Mouse (Mus musculus) pancreas, adult 10 weeks (tissue): ENCODE measurements around the gene Tmem259. TPM values are rescaled to one million over a fixed set of nuclear protein-coding genes. Genes with fewer than 3 reads are reported as not detected.

ENCODE experiments used
- polyA plus RNA-seq: library from polyadenylated mRNA; stranded (reverse); fragments of 350-450 nt; fragmentation: Illumina TruSeq; extraction: RNeasy Lipid Tissue Mini Kit (QIAGEN cat#74804); gene quantifications from one replicate; pipeline ENCODE4 v1.2.3, GENCODE M21; 2015; ENCODE audit warnings: low read depth, low replicate concordance; ENCODE audit not compliant: insufficient read depth

Tmem259 gene
- polyA plus RNA-seq, result 36.8 TPM

DNA sequence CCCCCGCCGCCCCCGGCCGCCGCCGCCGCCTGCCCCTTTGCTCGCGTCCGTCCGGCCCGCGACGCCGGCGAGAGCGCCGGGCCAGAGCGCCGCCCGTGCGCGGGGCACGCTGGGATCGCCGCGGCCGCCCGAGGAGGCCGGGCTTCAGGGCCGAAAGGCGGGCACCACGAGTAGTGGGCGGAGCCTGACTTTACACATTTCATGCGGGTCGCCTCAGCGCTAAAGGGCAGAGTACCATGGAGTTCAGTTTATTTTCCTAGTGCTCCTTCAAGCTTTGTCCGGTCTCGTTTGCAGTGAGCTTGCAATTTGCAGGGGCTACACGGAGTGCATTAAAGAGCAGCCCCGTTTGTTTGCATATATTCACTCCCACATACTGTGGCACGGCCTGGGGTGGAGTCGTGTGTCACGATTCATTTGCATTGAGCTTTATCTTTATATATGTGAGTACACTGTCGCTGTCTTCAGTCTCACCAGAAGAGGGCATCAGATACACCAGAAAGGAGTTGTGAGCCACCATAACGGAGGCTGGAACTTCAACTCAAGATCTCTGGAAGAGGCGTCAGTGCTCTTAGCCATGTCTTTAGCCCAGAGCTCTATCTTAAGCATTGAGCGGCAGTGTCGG lies at the start of gene Tmem259:
Tmem259 (minus strand) TSS at position 136 of the 622 bp plus-strand sequence.

GRCm38 (mm10) chr10:80016511-80016910 lies 32.4 kb upstream of the Tmem259 start, which contains the start of gene Arhgap45:
Arhgap45 (plus strand) TSS chr10:80016653.

GRCm38 (mm10) chr10:79996272-79997033 lies 12.3 kb upstream of the Tmem259 start, which contains the start of gene Abca7:
Abca7 (plus strand) TSS chr10:79996494.

DNA sequence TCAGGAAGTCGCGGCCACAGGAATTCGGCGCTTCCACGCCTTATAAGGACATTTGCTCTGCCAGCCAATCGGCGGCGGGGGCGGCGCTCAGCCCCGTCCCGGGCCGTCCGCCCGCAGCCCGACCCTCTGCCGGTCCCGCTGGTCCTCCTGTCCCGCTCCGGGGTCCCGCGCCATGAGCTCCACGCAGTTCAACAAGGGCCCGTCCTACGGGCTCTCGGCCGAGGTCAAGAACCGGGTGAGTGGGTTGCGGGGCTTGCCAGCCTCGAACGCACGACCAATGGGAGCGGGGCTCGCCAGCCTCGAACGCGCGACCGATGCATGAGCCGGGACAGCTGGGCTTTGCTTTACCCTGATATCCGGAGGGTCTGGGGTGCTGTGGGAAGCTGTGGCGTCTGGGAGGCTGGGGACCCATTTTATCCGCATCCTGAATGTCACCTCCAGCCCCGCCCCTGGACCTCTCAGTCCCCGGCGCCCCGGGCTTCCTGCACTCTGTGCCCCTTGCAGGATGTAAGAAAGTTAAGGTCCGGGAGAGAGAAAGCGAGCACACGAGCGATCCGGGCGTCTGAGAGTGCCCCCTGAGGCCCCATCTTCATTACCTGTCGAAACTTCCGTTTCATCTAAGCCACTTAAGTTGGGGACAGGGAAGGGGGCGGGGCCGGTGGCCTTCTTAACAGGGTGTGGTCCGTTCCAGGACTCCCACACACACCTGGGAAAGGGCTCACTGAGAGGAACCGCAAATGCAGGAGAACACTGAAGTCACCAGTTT lies 4.6 kb upstream of the Tmem259 start, which contains the start of gene Cnn2:
Cnn2 (plus strand) TSS at position 79 of the 766 bp plus-strand sequence.

GRCm38 (mm10) chr10:79970415-79971182 lies 13.5 kb downstream of the Tmem259 start, which contains the start of gene Grin3b:
Grin3b (plus strand) TSS chr10:79970715.

DNA sequence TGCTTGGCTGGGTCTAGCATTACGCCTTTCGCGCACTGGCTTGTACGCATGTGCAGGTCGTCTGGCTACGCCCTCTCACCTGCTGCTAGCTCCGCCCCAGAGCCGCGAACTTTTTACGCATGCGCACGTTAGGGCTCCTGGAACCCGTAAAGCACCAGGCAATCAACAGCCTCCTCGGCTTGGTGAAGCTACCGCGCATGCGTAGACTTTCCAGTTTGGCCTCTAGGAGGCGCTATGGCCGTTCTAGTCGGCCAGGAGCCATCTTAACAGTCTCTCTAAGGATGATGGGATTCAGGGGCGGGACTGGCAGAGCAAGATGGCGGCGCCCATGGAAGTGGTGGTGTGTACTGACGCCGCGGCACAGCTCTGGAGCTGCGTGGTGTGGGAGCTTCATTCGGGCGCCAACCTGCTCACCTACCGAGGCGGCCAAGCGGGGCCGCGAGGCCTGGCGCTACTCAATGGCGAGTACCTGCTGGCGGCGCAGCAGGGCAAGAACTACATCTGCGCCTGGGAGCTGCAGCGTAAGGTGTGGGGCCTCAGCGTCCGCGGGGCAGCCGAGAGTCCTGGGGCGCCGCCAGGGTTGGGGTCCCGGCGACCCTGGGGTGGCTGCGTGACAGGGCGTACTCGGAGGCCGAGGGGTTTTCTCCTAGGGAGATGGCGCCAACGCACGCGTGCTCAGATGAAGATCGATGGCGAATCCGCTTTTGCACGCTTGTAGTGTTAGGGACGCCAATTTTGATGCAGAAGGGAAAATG lies 24.1 kb downstream of the Tmem259 start, which contains the start of gene Wdr18:
Wdr18 (plus strand) TSS at position 306 of the 755 bp plus-strand sequence.

DNA sequence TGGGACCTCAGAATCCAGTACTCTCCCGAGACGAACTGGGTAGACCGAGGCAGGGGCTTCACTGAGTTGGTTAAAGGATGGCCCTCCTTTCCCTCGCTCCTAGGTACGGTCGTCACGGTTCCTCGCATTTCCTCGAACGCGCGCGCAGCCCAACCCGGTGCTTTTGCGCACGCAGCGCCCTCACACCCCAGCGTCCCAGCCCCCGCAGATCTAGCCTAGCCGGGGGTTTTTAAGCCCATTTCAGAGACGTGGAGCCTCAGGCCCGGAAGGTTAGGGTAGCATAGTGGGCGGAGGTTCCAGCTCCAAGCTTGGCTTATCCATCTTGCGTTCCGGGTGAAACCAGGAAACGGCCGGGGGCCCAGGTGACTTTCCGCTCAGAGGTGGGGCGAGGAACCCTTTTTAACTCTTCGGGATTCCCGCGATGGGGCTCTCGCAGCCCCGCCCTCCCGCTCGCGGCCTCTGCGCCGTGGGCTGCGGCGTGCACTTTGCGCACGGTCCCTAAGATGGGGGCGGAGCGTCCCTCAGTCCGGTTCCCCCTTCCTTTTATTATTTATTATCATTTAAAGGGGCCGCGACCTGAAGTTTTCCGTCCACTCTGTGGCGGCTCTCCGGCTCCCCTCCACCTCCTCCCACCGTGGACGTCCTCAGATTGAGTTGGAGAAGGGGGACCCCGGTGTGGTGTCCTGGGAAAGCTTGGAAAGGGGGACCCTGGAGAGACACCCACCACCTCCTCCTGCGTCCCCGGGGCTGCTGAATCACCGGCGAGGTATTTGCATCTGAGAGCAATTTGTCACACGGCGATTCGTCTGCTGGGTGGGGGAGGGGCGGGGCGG lies 57.4 kb downstream of the Tmem259 start, which contains the start of gene Arid3a:
Arid3a (plus strand) TSS at position 553 of the 833 bp plus-strand sequence.

Other genes with a start within 250 kb of the Tmem259 start
- 29.7 TPM for gene Polrmt, start 237.7 kb downstream of the Tmem259 start, polyA plus RNA-seq
- not detected for gene Fgf22, start 229.3 kb downstream of the Tmem259 start, polyA plus RNA-seq
- gene Rnf126, start 217.4 kb downstream of the Tmem259 start, polyA plus RNA-seq, result 22.3 TPM
- gene Fstl3, start 207.1 kb downstream of the Tmem259 start, polyA plus RNA-seq, result 7.2 TPM
- gene Prss57, start 193.4 kb downstream of the Tmem259 start, polyA plus RNA-seq, result not detected
- gene Palm, start 190.8 kb downstream of the Tmem259 start, polyA plus RNA-seq, result 13.2 TPM
- 1.3 TPM for gene Misp, start 163.3 kb downstream of the Tmem259 start, polyA plus RNA-seq
- gene Ptbp1, start 129.9 kb downstream of the Tmem259 start, polyA plus RNA-seq, result 39.5 TPM
- 1.1 TPM for gene Prtn3, start 109.9 kb downstream of the Tmem259 start, polyA plus RNA-seq
- gene Plppr3, start 109.7 kb downstream of the Tmem259 start, polyA plus RNA-seq, result 2.6 TPM
- gene Elane, start 98.1 kb downstream of the Tmem259 start, polyA plus RNA-seq, result not detected
- gene Cfd, start 93.5 kb downstream of the Tmem259 start, polyA plus RNA-seq, result 168 TPM
- gene Med16, start 75.4 kb downstream of the Tmem259 start, polyA plus RNA-seq, result 4.0 TPM
- gene Gm26602, start 73.5 kb downstream of the Tmem259 start, polyA plus RNA-seq, result not detected
- not detected for gene Kiss1r, start 67.4 kb downstream of the Tmem259 start, polyA plus RNA-seq
- gene R3hdm4, start 63.1 kb downstream of the Tmem259 start, polyA plus RNA-seq, result 19.0 TPM
- 1.0 TPM for gene Arid3a, start 57.3 kb downstream of the Tmem259 start, polyA plus RNA-seq
- gene Wdr18, start 24.2 kb downstream of the Tmem259 start, polyA plus RNA-seq, result 6.9 TPM
- gene Grin3b, start 13.6 kb downstream of the Tmem259 start, polyA plus RNA-seq, result not detected
- gene Cnn2, start 4.3 kb upstream of the Tmem259 start, polyA plus RNA-seq, result 13.6 TPM
- gene Abca7, start 12.2 kb upstream of the Tmem259 start, polyA plus RNA-seq, result 6.0 TPM
- gene Arhgap45, start 32.3 kb upstream of the Tmem259 start, polyA plus RNA-seq, result 4.5 TPM
- gene Polr2e, start 55.5 kb upstream of the Tmem259 start, polyA plus RNA-seq, result 33.6 TPM
- gene Gpx4, start 62.8 kb upstream of the Tmem259 start, polyA plus RNA-seq, result 266 TPM
- gene Sbno2, start 121.2 kb upstream of the Tmem259 start, polyA plus RNA-seq, result 6.5 TPM
- gene Stk11, start 131.5 kb upstream of the Tmem259 start, polyA plus RNA-seq, result 77.4 TPM
- gene Atp5d, start 154.3 kb upstream of the Tmem259 start, polyA plus RNA-seq, result 84.2 TPM
- 5.9 TPM for gene Cbarp, start 156.5 kb upstream of the Tmem259 start, polyA plus RNA-seq
- gene Midn, start 163.9 kb upstream of the Tmem259 start, polyA plus RNA-seq, result 10.8 TPM
- gene Cirbp, start 181.7 kb upstream of the Tmem259 start, polyA plus RNA-seq, result 33.4 TPM
- 7.2 TPM for gene 1600002K03Rik, start 188.6 kb upstream of the Tmem259 start, polyA plus RNA-seq
- gene Efna2, start 195.2 kb upstream of the Tmem259 start, polyA plus RNA-seq, result 0.50 TPM
- 16.2 TPM for gene Mum1, start 242.1 kb upstream of the Tmem259 start, polyA plus RNA-seq